Mouse (Mus musculus) thymus, postnatal 36 days (tissue): Measurements from ENCODE around the gene Clptm1.
A peak's percentile ranks its signal among the peaks of the same experiment; 100 is the strongest.

Experiments used
- DNase-seq, 2 experiments: peaks; one replicate each; pipeline ENCODE4 v3.0.0; 2022; ENCODE audit warnings: mixed read lengths in 2 of 2

The Clptm1 gene

DNA sequence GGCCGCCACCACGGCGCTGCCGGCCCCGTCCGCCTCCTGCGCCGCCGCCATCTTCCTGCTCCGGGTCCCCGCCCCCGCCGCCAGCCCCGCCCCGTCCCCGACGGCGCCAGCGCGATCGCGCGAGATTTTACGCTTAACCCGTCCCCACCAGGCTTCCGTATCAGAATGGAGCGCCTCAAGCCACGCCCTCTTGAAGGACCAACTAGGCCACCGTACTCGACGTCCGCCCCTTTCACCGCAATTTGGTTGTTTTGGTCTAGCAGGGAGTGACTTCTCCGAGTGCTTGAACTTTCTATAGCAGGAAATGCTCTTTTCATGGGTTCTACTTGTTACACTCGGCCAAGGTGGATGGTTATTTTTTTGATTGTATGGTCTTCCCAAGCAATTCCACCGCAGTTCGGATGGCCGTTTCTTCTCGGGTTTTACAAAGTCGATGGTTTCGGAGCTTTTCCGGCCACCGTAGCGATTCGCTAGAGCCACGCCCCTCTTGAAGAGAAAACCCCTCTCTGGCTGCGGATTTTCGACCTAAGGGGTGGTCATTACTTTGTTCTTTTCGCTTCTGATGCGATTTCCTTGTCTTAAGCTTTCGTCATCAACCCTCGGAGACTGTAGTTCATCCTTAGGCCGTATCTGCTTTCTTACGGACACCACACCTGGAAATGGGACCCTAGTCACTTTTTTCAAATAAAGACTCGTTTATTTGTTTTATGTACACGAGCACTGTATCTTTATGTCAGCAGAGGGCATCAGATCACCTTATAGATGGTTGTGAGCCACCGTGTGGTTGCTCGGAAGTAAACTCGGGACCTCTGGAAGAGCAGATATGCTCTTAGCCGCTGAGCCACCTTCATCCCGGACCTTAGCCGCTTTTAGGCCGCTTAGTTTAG lies at the start of gene Clptm1:
TSS of gene Clptm1 (minus strand) at position 79 of the 887 bp plus-strand sequence.
- peak; percentile 96 to 97 for DNase-seq

DNA sequence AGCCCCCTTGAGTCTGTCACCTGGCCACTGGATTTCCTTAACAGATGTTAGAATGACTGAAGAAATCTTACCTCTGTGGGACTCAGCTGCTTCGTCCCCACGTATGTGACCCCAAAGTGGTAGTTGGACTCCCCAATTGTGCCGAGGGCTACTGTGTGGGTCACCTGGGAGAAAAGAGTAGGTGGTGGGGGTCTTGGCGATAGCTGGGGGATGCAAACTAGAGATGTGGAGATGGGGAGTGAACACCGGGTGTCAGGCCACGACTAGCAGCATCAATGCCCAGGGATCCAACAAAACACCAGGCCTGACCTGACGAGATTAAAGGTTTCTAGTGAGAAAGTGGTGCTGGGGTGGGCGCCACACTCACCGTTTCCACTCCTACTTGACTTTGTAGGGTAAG lies 48.8 kb upstream of the Clptm1 start:
- DNase-seq: no peak

DNA sequence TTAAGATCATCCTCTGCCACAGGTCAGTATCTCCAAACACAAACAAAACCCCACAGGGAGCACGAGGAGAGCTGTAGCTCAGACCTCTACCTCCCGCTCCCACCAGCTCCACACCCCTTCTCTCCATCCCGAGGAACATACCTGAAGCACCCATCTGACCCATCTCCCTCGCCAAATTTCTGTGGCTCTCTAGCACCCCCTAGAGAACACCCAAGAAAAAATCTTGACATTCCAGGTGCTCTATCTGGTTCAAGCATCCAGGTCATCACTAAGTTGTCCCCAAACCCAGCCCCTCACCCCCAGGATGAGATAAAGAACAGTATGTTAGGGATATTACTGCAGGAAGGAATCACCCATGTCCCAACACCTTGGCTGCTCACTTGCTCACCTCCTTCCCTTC lies 48.4 kb upstream of the Clptm1 start:
- DNase-seq: peak in 1 of 2 experiments; percentile 20

DNA sequence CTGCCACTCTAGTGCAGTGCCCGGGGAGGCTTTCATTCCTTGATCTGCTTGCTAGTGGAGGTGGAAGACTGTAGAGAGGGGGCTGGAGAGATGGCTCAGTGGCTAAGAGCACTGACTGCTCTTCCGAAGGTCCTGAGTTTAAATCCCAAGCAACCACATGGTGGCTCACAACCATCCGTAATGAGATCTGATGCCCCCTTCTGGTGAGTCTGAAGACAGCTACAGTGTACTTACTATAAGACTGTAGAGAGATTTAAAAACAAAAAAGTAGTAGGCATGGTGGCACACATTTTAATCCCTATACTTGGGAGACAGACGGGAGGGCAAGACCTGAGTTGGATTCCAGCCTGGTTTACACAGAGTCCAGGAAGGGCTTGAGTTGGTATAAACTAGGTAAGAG lies 47.6 kb upstream of the Clptm1 start:
- DNase-seq: no peak

DNA sequence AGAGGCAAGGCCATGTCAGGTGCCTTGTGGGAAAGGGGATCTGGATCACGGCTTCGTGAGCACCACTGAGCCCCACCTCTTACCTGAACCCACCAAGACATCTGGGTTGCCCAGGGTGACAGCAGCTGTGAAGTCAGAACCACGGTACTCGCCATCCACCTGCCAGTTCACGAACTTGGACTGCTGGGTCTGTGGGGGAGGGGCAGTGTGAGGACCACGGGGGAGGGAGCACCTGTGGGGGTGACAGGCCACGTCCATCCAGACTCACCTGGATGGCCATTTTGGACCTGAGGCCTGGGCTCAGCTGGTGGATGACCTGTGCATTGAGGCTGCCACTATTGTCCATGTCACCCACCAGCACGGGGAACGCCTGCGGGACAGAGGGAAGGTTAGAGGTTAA lies 45.8 kb upstream of the Clptm1 start:
- no peak for DNase-seq

DNA sequence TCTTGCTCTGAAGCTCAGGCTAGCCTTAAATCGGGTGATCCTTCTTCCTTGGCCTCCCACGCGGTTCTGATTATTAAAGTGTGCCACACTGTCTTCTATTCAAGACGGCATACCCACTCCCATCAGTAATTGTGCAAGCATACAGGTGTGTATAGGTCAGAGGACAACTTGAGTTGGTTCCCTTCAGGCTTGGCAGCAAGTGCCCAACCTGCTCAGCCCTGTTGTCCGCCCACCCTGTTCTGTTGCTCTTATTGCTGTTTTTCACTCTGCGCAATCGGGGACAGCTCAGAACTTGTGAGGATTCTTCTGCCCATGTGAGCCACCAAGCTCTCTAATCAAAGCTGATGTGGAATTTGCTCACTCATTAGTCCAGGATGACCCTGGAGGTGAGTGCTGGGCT lies 40.4 kb upstream of the Clptm1 start:
- no peak for DNase-seq

DNA sequence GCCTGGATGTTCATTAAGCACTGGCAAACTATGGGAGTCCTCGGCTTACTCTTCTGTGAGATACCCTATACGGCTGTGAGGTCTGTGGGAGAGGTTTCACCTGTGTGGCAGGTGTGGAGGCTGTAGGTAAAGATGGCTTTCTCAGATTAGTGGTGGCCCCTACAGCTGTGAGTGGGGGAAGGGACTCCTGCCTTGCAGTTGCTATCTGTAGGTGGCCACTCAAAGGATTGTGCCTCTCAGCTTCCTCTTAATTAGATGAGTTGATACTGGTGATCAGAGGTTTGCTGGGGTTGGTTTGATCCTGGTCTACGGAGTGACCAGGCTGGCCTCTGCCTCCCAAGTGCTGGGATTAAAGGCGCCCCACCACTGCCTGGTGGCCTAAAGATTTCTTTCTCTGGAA lies 39.6 kb upstream of the Clptm1 start:
- no peak for DNase-seq

DNA sequence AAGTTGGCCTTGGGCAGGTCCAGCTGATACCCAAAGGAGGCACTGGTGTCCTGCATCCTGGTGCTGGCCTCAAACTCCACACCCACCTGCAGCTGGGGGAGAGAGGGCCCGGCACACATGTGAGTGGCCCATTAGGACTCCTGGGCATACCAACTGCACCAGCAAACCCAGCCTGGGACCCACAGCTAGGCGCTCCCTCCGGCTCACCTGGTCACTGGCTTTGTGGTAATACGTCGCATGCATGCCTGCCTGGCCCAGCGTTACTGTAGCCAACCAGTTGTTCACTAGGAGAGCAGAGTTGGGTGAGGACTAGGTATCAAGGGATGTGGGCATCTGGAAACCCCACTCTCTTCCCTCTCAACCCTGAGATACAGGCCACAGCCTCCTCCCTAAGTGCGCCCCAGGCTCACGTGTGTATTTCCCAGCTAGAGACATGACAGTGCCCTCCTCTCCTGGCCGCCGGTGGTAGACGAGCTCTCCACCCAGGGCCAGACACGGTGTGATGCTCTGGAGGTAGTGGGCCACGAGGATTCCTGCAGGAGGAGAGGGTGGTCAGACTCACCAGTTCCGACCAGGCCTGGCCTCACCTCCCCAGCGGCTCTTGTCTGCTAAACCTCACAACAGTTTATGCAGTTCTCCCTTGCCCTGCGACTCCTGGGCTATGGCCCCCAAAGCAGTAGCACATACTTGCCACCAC lies 38.2 kb upstream of the Clptm1 start:
- no peak for DNase-seq

DNA sequence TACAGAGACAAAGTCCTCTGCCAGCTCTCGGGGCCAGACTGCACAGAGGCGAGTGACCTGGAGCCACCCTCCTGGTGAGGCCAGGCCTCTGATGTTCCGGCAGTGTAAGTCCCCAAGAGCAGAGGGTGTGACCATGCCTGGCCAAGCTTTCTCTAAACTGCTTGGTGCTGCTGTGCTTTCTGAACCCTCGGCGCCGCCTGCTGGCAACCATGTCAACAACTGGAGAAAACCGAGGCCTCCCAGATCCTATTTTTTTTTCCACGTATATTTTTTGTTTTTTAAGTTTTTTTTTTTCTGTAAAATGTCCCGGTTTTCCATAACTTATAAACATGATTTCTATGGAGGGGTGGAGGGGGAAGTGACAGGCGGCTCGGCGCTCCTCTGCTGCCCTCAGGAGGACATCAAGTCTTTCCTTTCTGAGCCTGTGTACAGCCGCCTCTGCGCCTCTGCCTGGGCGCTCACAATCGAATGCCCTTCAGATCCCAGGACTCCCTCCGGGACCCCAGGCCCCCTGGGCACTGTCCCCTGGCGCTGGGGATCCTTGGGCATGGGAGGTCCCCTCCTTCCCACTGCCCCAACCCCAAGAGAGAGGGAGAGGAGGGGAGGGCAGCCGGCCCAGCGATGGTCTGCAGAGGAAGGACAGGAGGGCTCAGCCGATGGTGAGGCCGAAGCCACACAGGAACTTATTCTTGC lies 36.4 kb upstream of the Clptm1 start:
- peak; percentile 54 to 58 for DNase-seq

DNA sequence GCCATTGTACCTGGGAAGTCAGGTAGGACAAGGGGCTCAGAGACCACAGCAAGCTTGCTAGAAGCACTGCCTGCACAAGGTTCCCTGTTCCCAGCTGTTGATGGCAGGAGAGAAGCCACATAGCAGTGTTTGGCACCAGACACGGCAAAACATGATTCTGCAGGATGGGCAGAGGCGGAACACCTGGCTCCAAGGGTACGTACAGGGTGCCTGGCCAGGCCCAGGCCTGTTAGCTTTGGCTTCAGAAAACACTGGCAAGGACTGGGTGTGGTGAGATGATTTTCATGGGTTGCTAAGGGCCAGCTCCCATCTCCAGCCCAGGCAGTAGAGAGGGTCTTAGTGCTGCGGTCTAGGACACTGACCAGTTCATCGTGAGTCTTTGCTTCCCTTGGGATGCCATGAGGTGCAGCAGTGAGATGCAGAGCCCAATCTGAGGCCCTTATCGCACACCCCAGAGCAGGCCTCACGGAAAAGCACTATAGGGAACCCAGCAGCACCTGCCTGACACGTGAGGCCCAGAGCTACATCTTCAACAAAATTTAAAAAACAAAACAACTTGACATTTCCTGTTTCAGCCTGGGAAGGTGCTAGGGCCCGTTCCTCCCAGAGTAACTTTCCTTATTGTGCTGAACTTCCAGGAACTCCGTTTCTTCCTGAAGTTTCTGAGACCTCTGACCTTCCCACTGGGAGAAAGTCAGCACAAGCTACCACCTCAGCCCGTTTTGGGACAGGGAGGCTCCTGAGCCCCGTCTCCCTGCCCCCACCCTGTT lies 35.7 kb upstream of the Clptm1 start:
- no peak for DNase-seq

DNA sequence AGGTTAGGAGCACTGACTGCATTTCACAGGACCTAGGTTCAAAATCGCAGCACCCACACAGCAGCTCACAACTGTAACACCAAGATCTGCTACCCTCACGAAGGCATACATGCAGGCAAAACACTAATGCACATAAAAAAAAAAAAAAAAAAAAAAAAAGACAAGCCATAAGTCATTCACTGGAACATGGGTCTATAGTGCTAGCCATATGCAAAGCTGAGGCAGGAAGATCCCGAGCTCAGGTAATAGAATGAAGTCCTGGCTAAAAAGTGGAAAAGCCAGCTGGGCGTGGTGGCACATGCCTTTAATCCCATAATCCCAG lies 35.0 kb upstream of the Clptm1 start:
- DNase-seq: no peak

DNA sequence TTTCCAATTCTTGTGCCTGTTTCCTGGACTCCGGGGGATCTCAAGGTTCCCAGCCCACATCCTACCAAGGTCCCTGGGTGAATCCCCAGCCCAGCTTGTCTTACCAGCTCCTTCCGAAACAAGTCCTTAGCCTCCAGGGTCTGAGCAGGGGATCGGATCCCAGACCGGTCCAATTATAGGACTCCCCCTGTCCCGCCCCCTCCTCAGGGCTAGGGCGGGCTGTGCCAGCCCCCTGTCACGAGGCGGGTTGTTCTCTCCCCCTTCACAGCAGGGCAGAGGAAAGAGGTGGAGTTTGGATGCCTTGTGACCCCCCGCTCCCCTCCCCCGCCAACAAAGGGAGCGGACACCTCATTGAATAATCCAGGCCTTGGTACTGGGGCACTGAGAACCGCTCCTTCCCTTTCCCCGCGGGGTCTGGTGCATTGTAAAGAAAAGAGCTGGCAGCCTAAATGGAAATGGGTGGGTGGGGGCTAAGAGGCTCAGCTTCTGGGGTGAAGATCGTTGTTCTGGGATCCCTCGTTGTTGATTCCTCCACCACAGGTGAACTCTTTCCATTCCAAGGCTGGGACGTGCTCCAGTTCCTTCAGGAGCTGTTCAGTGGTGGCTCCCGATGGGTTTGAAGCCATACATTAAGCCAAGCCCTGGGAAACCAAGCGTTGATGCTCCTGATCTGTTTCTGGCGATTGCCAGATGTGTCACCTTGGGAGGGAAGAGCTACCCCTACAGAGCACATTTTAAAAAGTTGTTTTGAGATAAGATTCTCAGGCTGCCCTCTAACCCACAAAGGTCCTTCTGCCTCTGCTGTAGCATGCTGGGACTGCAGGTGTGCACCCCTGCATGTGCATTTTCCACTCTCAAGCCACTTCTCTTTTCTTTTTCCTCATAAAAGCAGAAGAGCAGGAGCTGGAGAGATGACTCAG lies 34.3 kb upstream of the Clptm1 start, which contains the start of gene Apoe:
TSS of gene Apoe (minus strand) at position 282 of the 920 bp plus-strand sequence.
- DNase-seq: peak; percentile 30 to 56

DNA sequence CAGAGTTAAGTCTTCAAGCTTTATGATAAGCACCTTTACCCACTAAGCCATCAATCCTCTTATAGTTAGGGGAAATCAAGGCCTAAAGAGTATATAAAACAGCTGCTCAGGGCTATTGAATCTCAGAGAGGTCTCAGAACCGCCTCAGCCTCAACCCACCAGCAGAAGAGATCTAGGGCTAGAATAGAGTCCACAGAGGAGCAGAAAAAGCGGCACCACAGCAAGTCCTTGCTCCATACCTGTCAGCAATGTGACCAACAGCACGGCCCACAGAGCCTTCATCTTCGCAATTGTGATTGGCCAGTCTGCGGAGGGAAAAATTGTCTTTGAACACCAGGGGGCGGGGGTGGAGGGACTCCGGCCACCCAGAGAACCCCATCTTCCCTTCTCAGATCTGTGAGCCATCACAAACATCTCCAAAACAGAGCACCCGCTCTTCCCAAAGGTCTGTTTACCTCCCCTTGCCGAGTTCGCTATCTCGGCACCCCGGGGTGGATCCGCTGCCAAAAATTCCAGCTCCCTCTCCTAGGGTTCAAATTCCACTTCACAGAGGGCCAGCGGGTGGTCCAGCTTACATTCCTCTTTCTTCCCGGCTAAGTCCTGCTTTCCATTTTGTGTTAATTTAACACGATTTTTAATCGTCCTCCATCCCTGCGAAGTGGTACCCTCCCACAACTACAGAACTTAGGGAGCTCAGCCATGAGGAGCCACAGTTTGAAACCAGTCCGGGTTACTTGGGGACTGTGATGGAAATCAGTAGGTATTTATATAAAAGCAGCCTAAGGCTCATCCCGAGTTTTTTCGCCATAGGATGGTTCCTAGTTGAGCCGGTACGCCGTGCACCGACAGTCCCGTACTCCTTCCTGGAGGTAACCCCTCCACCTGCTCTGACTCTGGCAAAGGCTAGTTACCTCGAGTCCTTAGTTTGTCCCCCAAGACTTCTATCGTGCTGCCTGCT lies 33.4 kb upstream of the Clptm1 start:
- DNase-seq: no peak

DNA sequence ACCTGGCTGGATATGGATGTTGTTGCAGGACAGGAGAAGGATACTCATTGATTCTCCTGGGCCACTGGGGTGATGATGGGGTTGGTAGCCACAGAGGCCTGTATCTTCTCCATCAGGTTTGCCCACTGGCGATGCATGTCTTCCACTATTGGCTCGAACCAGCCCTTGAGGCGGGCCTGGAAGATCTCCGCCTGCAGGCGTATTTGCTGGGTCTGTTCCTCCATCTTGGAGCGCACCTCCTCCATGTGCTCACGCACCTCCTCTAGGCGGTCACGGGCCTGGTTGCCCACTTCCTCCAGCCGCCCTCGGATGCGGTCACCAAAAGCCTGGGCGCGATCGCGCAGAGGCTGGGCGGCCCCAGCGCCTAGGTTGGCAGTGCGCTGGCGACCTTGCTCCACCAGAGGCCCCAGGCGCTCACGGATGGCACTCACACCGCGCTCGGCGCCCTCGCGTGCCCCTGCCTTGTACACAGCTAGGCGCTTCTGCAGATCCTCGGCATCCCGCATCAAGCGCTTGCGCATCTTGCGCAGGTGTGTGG lies 31.6 kb upstream of the Clptm1 start:
- no peak for DNase-seq

DNA sequence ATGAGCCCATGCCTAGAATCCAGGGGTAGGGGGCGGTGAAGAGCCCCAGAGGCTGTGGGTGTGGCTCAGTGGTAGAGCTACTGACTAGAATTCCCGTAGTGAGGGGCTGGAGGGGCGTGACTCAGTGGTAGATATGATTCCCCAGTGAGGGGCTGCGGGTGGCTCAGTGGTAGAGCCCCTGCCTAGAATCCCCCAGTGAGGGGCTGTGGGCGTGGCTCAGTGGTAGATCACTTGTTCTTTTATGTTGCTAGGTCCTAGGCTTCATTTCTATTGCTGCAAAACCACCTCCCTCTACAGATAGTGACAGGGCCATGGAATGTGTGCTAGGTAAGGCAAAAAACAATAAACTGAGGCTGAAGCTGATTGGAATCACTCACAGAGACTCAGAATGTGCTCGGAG lies 31.0 kb upstream of the Clptm1 start:
- no peak for DNase-seq

DNA sequence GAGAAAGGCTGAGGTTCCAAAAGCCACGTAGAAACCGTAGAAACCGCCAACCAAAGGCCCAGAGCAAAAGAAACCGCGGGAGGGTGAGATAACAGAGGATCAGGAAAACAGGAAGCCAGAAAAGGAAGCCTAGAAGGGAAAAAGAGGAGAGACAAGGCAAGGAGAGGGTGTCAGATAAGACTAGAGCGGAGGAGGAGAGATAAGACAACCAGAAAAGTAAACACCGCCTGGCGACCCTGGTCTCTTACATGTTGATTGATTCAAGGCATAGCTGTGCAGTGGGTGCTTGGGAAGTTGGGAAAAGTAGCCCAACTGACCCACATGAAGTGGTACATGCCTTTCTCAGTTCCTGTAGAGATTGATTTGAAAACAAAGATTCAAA lies 30.4 kb upstream of the Clptm1 start:
- DNase-seq: no peak

DNA sequence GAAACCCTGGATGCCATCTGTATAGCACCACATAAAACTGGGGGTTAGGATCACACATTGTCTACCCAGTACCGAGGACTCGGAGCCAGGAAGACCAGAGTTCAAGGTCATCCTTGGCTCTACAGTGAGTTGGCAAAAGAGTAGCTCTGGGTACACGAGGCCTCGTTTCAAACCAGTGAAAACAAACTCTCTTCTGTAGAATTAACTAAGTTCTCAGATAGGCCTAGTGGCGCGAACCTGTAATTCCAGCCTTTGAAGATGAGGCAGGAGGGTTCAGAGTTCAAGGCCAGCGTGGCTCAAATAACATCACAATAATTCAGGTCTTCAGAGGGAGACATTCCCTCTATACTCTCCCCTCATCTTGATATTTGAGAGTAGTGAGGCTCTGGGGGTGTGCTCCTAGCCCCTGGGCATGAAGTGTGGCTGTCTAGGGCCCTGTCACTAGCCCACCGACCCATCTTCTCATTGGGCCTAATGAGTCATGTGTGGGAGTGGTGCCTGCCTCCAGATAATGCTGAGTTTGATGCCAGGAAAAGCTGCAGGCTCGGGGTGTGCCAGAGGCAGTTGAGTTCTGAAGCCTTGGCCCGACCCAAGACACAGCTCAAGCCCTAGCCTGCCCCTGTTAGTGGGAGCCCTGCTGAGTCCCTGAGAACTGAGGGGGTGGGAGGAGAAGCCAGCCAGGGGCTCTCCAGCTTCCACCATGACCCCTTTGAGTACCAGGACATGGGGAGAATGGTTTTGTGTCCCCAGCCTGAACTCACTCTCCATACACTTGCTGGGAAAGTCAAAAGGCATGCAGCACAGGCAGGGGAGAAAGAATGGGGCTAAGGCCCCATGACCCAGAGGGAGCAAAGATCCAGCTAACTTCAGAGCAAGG lies 29.7 kb upstream of the Clptm1 start:
- DNase-seq: no peak

DNA sequence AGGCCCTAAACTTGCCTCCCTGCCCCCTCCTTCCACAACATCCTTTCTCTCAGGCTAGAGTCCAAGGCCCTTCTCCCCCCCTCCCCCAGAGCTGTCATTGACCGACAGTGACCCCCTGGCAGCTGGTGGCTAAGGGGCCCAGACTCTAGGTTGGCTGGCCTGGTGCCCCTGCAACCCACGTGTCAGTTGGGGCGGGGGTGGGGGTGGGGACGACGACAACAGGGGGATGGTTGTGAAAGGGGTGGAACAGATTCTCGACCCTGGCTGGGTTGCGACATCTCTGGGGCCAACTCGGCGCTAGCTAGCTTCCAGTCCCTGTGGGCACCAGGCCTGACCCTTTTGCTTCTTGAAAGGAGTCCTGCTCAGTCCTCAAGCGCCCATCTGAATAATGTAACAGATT lies 28.6 kb upstream of the Clptm1 start:
- DNase-seq: no peak
